Mouse (Mus musculus): ENCODE measurements around the gene Tex48.

Gene Tex48

DNA sequence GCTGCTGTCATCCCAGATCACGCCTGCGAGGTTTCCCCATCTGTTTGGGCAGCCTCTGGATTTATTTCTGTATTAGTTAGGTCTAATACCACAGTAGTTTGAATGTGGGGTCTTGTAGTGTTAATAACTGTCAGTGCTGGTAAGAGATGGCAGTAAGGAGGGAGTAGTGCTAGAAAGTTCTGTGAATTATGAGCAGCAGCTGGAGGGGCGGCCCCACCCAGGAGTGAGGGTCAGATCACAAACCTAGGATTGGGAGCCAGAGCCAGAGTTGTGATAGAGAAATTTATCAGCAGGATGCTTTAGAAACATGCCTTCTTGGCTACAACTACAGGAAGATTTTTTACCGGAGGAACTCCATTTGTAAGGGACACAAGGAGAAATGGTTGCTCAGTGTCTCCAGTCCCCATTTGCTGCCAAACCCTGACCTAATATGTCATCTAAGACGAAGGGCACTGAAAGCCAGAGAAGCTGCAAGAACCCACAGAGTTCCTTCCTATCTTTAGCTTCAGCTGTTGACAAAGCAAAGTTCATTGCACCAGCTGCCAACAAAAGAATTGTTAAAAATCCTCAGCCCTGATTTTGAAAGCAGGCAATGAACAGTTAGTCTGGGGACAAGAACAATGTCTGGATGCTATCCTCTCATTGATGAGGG lies 27.6 kb downstream of the Tex48 start:
- peak; percentile 38 for DNase-seq

DNA sequence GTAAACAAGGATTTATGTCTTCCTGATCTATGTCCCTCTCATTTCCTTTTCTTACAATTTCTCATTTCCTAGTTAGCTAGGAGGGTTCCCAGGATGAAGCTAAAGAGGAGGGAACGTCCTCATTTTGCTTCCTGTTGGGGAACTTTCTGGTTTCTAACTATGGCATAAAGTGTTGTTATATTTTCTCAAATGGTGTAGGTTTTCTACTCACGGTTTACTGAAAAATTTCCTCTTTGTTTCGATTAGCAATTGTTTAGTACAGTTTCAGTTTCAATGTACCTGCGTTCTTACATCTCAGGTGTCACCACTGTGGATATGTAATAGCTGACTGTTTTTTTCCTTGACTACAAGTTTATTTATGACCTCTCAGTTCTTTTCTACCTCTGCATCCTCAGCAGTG lies 31.7 kb downstream of the Tex48 start:
- DNase-seq, result no peak

DNA sequence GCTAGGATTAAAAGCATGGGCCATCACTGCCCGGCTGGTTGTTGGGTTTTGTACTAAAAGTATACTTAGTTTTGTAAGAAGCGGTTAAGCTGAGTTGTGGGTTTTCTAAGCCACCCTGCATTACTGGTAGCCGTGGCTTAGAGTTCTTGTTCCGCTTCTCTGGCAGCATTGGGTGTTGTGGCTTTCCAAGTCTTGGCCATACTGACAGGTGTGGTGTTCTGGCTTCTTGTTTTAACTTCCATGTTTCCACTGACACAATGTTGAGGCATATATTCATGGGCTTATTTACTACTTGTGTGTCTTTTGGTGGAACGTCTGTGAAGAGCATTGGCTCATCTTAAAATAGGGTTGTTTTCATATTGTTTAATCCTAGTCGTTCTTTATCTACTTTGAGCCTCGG lies 32.2 kb downstream of the Tex48 start:
- DNase-seq, result peak; percentile 38

DNA sequence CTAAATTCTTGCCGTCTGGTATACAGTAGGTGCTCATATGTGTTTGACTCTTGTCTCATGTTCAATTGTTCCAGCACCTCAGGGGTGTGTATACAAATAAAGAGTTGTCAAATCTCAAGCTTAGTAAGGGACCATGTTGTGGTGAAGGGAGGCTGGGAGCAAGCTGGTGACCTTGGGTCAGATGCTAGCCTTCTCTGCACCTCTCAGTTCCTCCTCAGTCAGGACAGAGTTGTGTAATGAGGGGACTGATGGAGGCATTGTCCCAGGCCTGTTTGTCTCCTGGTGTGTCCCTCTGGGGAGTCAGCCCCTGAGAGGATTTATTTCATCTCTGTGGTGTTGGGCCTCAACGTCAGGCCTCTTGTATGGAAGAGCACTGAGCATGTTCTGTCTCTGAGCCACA lies 36.0 kb downstream of the Tex48 start:
- no peak for DNase-seq

DNA sequence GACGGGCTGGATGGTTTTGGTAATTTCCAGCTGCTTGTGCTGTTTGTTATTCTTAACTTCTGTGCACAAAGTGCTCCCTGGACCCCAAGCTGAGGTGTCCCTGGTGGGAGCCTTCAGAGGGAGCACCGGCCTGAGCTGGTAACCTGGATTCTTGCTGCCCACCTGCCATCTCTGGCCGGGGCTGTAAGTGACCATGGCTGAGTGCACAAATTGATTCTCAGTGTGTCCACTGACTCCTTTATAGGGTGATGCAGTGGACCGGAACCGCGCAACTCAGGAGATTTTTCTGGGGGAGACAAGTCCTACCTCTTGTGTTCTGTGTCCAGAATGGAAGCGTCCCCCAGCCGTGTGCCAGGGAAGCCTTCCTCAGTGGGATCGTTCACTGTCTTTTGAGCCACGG lies 37.0 kb downstream of the Tex48 start:
- no peak for DNase-seq

DNA sequence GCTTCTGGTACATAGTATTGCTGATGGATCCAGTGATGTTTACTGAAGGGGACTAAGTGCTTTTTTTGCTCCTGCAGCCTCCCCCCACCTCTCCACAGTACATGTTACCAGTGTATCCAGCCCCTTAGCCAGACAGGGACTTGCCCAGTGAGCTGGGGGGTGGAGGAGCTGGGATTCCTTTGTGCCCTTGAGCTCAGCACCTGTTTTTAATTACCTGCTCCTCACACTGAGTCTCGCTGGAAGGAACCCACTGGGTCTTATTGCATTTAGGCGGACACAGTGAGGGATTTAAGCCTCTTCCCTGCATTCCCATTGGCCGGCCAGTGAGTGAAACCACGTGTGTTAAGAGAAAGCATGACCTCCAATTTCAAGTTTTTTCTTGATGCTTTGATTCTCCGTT lies 39.6 kb downstream of the Tex48 start:
- DNase-seq, result no peak

DNA sequence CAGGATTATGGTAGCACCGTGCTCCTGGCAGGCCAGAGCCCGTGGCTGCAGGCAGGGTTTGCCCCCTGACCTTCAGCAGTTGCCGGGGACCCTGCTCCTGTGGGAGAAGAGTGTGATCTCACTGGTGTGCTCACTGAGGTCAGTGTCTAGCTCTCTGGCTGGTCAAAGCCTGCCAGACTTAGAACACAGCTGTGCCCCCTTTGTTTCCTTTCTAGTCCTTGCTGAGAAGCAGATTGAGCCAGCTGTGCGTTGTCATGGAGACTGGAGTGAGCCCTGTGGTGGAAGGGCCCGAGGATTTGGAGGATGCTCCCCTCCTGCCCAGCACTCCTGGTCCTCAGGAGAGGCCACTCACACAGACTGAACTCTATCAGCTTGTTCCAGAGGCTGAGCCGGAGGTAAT lies 42.1 kb downstream of the Tex48 start:
- DNase-seq, result no peak

DNA sequence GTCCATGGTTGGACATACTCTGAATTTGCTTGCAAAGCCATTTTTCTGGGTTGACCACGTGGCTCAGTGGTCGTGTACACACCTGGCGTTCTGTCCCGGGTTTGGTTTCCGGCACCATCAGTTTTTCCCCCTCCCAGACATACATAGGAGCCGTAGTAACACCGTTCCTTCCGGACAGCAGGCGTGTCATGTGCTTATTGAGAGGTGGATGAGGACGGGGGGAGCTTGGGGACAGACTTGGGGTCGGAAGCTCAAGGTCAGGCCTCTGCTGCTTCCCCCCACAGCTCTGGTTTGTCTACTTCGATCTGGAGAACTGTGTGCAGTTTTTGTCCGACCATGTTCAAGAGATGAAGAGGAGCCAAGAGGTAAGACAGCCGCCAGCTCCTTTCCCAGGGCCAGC lies 42.6 kb downstream of the Tex48 start:
- no peak for DNase-seq

DNA sequence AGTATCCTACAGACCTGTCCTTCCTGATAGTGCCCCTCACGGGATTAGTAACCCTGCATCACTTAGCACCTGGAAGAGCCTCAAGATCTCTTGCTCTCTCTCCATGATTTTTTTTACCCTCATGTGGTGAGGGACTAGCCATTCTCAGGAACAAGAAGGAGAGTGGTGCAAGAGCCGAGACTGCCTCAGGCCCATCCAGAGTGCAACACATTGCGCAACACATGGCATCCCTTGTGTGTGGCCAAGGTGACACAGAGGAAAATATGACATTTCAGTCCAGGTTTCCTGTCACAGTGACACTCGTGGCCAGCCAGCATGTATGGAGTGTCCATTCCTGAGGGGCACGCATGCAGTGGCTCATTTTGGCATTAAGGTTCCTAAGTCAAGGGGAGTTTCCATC lies 49.6 kb downstream of the Tex48 start:
- peak; percentile 22 for DNase-seq

DNA sequence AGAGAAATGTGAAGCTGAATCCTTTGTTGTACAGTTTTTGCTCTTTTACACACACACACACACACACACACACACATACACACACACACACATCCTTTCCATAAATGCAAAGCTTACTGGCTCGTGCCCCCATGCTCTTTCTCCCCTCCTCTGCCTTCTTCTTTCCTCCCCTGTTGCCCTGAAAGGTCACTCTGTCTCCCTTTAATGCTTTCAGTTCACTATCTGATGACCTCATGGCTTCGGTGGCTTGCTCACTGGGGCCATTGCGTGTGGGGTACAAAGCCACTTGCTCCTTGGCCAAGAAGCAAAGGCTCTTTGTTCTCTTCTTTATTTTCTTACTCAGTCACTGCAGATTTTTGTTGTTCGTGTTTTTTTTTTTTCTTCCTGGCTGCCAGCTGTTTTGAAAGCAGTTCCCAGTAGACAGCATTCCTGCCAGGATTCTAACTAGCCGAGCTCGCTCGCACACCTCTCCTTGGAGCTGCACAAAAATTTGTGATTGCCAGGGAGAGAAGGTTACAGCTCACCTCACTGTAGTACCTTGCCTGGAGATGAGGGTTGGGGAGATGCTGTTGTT lies 51.9 kb downstream of the Tex48 start:
- peak; percentile 3 for DNase-seq

DNA sequence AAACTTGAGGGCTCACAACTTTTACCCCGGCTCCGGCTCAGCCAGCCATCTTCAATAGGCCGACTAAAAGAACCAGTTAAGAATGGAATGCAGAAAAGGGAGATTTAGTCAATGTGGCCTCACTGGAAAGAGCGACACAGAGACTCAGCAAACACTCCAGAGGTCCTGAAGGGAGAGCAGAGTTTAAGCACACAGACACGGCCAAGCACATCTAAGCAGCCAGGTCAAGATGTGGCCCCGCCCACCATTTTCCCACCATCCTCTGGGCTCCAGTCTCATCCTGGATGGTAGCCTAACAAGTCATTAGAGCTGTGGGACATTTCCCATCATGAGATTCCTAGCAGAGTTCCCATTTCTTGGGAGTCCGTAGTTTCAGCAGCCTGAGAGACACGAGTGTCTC lies 52.9 kb downstream of the Tex48 start:
- peak; percentile 45 for DNase-seq

DNA sequence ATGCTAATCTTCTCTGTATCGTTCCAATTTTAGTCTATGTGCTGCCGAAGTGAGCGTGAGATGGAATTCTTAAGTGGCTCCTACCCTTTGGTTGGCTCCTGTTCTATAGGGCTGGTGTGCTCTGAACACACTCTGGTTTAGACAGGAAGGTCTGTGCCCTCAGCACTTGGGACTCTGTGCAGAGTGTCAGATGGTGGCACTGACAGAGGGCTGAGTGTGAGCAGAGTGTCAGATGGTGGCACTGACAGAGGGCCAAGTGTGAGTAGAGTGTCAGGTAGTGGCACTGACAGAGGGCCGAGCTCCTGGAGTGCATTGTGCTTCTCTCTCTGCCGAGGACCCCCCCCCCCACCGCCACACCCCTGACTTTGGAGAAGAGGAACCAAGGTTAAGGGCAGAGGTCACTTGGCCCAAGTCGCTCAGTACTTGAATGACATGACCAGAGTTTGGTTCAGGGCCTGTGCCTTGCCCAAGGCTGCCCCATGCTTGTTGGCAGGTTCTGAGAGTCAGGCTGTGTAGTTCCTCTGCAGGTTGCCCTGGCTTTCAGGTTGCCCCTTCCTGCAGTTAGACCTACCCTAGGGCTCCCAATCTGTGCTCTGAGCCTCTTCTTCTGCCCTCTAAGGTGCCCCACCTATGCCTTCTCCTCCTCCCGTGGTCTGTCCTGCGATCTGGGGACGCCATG lies 54.4 kb downstream of the Tex48 start:
- no peak for DNase-seq

DNA sequence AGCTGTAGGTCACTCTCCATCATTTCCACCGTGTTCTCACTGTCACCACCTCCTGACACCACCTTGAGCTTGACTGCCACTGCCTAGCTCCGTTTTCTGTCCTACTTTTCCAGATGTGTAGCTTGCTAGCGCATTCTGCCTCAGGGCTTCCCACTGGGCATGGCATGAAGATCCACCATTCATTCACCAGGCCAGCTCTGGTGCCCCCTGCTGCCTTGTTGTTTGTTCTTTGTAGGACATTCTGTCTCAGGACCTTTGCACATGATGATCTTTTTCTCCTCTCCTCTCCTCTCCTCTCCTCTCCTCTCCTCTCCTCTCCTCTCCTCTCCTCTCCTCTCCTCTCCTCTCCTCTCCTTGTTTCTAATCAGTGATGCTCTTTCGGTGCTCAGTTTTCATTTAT lies 59.5 kb downstream of the Tex48 start:
- DNase-seq, result no peak

DNA sequence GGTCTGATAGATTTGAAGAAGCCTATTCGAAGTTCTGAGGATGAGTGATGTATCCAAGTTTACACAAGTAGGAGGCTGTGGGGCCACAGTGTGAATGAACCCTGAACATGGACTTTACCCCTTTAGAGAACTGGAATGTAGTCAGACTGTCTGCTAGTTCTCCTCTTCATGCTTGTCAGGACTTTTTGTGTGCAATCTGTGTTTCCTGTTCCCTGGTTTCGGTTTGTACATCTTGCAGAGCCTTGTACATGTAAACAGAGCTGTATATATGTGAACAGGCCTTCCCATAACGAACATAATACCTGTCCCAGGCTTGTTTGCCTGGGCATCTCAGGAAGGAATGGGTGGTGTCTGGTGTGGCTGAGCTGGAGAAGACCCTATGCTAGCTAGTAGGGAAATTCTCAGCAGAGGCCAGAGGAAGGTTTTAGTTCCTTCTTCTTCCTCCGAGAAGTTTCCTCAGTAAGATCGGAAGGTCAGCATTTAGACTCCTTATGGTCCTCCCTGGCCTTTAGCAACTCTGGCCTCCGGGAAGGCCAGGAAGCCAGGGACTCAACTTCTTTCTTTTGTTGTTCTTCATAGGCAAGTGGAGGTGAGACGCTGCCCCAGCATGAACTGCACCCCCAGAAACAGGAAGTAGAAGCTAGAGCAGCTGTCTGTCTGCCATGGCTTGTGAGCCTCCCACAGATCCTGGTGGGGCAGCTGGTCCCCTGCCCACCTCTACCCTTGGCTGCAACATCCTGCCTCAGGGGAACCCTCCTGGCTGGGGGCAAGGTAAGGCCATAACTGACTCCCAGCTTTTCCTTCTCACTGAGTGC lies 60.2 kb downstream of the Tex48 start:
- peak; percentile 36 for DNase-seq

DNA sequence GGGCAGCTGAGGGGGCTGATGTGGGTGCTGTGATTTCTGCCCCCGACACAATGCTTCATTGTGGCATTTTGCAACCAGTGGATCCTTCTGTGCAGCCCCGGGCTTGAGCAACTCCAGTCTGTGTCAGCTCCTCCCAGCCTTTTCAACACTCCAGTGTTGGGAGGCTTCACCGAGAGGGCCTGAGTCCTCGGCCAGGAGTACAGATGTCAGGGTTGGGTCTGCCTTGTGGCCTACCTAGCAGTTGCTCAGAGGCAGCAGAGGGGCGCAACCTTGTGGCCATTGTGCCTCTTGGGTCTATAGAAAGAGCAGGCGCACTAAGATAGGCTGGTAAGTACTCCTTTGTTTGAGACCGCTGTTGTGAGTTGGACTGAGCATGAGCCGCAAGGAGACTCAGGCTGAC lies 62.1 kb downstream of the Tex48 start:
- DNase-seq, result peak; percentile 69

DNA sequence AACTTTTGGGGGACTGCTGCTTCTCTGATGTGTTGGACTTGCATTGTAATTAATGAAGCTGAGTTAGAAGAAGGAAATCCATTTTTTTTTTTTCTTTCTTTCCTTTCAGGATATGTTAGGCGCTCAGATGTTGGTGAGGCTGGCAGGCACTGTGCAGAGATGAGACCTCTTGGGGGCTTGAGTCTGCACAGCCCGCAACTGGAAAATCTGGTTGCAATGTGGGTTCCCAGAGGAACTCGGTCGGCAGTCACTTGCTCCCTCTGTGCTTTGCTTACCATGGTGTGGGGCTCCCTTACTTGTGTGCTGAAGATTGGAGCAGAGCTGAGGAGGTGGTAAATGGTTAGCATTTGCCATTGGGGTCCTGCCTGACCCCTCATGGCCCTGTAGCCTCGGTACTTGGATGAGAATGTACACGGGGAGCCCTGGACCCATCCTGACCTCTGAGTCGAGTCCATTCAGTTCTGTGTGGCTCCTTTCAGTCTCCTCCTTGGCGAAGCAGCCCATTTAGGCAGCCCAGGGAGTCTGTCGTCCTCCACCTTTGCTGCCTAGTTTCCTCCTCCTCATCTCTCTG lies 63.0 kb downstream of the Tex48 start:
- DNase-seq, result peak; percentile 7

DNA sequence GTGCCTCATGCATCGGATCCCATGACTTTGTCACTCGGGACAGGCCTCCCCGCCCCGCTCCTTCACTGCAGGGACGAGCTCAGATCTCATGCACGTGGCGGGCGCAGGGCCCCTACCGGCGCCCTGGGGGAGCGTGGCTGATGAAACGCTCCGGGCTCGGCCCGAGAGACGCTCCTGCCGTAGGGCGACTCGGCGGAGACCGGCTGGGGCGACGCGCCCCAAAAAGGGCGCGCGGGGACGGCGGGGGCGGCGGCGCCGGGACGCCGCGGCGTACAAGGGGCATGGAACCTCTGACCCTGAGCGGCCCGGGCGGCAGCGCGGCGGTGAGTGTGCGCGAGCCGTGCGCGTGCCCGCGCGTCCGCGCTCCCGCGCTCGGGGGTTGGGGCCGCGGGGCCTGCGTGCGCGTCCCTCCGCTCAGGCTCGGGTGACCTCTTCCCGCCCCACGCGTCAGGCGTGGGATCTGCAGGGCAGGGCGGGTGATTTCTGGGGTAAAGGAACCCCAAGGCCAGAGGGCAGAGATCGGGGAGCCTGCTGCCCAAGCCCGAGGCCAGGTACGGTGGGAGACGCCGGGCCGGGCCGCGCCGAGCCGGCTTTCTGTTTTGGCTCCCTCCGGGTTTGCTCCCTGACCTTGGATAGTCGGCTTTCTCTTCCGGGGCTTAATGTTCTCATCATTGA lies 63.7 kb downstream of the Tex48 start, which contains the start of gene Tmem268:
Gene Tmem268, plus strand, starts transcription at position 375 of the 675 bp plus-strand sequence.
- DNase-seq, result peak; percentile 78

DNA sequence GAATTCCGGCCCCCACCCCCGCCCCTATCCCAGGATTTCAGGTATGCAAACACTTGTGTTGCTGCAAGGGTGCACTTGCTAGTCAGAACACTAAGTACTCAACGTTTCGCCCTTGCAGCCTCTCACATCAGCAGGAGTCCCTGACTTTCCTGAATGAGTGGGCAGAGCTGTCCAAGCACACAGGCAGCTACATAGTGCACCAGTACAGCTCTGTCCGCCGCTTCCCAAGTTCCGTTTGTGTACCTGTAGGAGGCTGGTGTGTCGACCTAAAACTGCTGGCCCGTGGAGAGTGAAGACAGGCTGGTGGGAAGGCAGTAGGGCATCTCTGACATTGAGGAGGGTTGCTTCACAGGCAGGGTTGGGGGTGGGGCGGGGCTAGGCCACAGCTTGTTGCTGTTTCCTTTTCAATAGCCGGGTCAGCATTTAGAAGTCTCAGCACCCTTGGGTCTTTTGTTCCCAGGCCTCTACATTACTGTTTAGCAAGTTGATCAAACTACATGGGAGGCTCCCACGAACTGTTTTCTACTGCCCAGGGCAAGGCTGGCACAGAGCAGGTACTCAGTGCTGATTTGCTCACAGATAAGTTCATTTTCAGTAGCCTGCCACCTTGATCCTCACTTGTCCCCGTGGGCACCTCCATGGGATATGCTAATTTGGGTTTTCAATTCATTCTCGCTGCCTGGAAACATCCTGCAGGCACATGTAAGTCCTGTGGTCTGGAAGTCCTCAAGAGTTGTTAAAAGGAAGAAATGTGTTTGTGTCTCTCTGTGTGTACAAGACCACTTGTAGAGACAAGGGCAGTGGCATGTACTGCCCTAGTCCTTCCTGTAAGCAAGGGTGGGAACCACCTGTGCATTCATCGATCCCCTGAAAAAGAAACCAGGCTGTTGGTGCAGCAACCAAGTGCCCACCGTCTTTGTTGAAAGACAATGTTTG lies 64.8 kb downstream of the Tex48 start:
- peak; percentile 56 for DNase-seq
